Mouse (Mus musculus) intestine, embryonic 16.5 days (tissue): ENCODE results near the gene Gm17359. TPM values are rescaled to one million over a fixed set of nuclear protein-coding genes. Genes with fewer than 3 reads are reported as not detected.

Source experiments
- ATAC-seq: fragments of 200-750 bp; cut with Nextera tagmentation; 2 replicates; pipeline ENCODE4 v1.8.0; 2017; ENCODE audit warnings: moderate TSS enrichment, moderate library complexity
- H3K27ac ChIP-seq: fragments of 300-500 bp; sonication (generic); 2 replicates; pipeline ENCODE4 v1.5.1; 2014; ENCODE audit warnings: mild to moderate bottlenecking, low read length
- H3K27me3 ChIP-seq: fragments of 300-500 bp; sonication (generic); replicated peaks from 2 replicates; pipeline ENCODE4 v1.6.1; 2014; ENCODE audit warnings: low read length, control low read depth, mixed read lengths; ENCODE audit not compliant: control insufficient read depth, insufficient read depth
- H3K36me3 ChIP-seq: fragments of 300-500 bp; sonication (generic); 2 replicates; pipeline ENCODE4 v1.6.1; 2014; ENCODE audit warnings: low read length, control low read depth; ENCODE audit not compliant: control insufficient read depth, insufficient read depth
- H3K4me1 ChIP-seq: fragments of 300-500 bp; sonication (generic); 2 replicates; pipeline ENCODE4 v1.6.1; 2014; ENCODE audit warnings: low read length, control low read depth, mixed read lengths; ENCODE audit not compliant: control insufficient read depth, insufficient read depth
- H3K4me2 ChIP-seq: fragments of 300-500 bp; sonication (generic); 2 replicates; pipeline ENCODE4 v1.6.1; 2014; ENCODE audit warnings: low read depth, low read length, control low read depth
- H3K4me3 ChIP-seq: fragments of 300-500 bp; sonication (generic); 2 replicates; pipeline ENCODE4 v1.5.1; 2014; ENCODE audit warnings: mild to moderate bottlenecking, low read length
- H3K9ac ChIP-seq: fragments of 300-500 bp; sonication (generic); 2 replicates; pipeline ENCODE4 v1.6.1; 2014; ENCODE audit warnings: low read depth, low read length
- H3K9me3 ChIP-seq: fragments of 300-500 bp; sonication (generic); 2 replicates; pipeline ENCODE4 v1.6.1; 2016; ENCODE audit warnings: low read length, control low read depth; ENCODE audit not compliant: control insufficient read depth
- WGBS: fragments of 180-500 bp; shearing (Covaris S2); extraction: QIAGEN DNeasy Blood & Tissue Kit; methylation state at CpG from one replicate; pipeline ENCODE4 v1.1.7; 2014; 5-methylcytosine and 5-hydroxymethylcytosine counted together
- polyA plus RNA-seq: library from polyadenylated mRNA; unstranded; fragments of >200 nt; fragmentation: Nextera tagmentation; extraction: Ambion mirVana; gene quantifications from 2 replicates; pipeline ENCODE4 v1.2.1, GENCODE M21; 2015

The Gm17359 gene
- polyA plus RNA-seq, 1 experiment from 2014 or later: not detected

GRCm38 (mm10) chr3:79425441-79425840 is 89.0 kb downstream of the Gm17359 start:
- WGBS: 76% methylated on average over 1 of the region's 1 CpGs
- no peaks in the 10 kb centered on the region for H3K36me3 ChIP-seq
- no peaks in the 10 kb centered on the region for H3K9me3 ChIP-seq
- H3K4me3 ChIP-seq: no peak overlapping the region
- no peaks in the 10 kb centered on the region for H3K27me3 ChIP-seq
- no peak overlapping the region for H3K4me2 ChIP-seq
- no peak overlapping the region for H3K9ac ChIP-seq
- H3K4me1 ChIP-seq: no peaks in the 10 kb centered on the region
- ATAC-seq: no peak
- H3K27ac ChIP-seq: no peak overlapping the region

DNA sequence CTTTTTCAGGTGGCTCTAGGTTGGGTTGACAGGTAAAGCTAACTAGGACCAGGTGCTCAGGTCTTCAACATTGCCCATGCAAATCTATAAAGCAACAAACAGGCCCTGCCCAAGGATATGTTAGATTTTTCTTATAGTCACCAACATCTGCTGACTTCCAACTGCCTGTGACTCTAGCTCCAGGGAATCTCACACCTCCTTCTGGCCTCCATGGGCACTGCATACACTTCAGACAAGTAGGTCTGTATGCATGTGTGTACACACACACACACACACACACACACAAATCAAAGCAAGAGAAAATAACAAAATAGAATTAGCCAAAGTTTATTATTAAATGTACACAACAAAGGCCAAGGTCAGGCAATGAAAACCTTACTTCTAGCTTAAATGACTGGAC is 97.1 kb downstream of the Gm17359 start:
- ATAC-seq: no peak
- Histone ChIP-seq H3K4me1 (no peaks in the 10 kb centered on the region), H3K9ac (no peak overlapping the region)

DNA sequence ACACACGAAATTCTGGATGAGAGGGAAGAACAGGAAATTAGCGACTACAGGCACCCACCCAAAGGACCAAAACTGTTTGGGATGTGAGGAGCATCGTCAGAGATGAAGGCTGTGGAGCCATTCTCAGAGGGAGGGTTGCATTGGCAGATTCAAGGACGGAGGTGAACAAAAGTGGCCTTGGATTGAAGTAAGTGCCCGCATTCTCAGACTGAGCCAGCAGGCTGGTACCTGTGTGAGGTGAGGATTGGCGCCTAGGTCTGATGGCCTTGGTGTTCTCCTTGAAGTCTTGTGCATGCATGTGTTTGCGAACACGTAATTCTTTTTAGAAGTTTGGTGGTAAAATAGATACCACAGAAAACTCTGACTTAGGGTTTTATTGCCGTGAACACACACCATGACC is 98.0 kb downstream of the Gm17359 start:
- Histone ChIP-seq H3K9ac (no peak overlapping the region), H3K27me3 (no peaks in the 10 kb centered on the region), H3K4me1 (no peaks in the 10 kb centered on the region), H3K4me3 (no peak overlapping the region), H3K36me3 (no peaks in the 10 kb centered on the region), H3K4me2 (no peak overlapping the region), H3K27ac (no peak overlapping the region), H3K9me3 (no peaks in the 10 kb centered on the region)
- no peak for ATAC-seq
- 78% methylated on average over 9 of the region's 9 CpGs for WGBS

More for the DNA sequence above, 97.1 kb downstream of the Gm17359 start:
- no peaks in the 10 kb centered on the region for H3K9me3 ChIP-seq
- no peak overlapping the region for H3K4me2 ChIP-seq
- H3K27ac ChIP-seq: no peak overlapping the region
- H3K27me3 ChIP-seq: no peaks in the 10 kb centered on the region
- no peak overlapping the region for H3K4me3 ChIP-seq
- no peaks in the 10 kb centered on the region for H3K36me3 ChIP-seq

DNA sequence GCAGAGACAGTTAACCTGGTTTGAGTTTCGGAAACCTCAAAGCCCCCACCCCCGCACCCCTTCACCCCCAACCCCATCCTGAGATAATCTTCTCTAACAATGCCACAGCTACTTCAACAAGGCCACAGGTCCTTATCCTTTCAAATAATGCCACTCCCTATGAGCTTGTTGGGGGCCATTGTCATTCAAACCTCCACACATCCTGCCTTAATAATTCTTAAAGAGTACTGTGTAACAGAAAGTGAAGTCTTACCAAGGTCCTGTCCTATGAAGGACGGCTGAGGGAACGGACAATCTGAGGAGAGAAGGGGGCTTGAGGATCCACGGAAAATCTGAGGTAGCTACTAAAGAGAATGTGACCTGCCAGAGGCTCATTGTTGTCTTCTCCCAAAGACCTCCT is 98.5 kb downstream of the Gm17359 start:
- Histone ChIP-seq H3K36me3 (no peaks in the 10 kb centered on the region), H3K4me2 (no peak overlapping the region), H3K9me3 (no peaks in the 10 kb centered on the region), H3K27me3 (no peaks in the 10 kb centered on the region), H3K9ac (no peak overlapping the region), H3K27ac (no peak overlapping the region), H3K4me3 (no peak overlapping the region), H3K4me1 (no peaks in the 10 kb centered on the region)
- WGBS: 62% methylated on average over 5 of the region's 5 CpGs
- no peak for ATAC-seq

GRCm38 (mm10) chr3:79436186-79436585 is 99.7 kb downstream of the Gm17359 start:
- H3K36me3 ChIP-seq: no peaks in the 10 kb centered on the region
- no peaks in the 10 kb centered on the region for H3K4me1 ChIP-seq
- H3K4me2 ChIP-seq: no peak overlapping the region
- H3K9ac ChIP-seq: no peak overlapping the region
- no peak for ATAC-seq
- no peak overlapping the region for H3K27ac ChIP-seq
- H3K27me3 ChIP-seq: no peaks in the 10 kb centered on the region
- WGBS: 87% methylated on average over 7 of the region's 7 CpGs
- no peaks in the 10 kb centered on the region for H3K9me3 ChIP-seq
- no peak overlapping the region for H3K4me3 ChIP-seq

GRCm38 (mm10) chr3:79438276-79438675 is 101.8 kb downstream of the Gm17359 start:
- Histone ChIP-seq H3K9ac (no peak overlapping the region), H3K4me3 (no peak overlapping the region), H3K36me3 (no peaks in the 10 kb centered on the region), H3K4me2 (no peak overlapping the region), H3K27ac (no peak overlapping the region), H3K9me3 (no peaks in the 10 kb centered on the region), H3K27me3 (no peaks in the 10 kb centered on the region), H3K4me1 (no peaks in the 10 kb centered on the region)
- no peak for ATAC-seq
- WGBS: 92% methylated on average over 3 of the region's 3 CpGs

GRCm38 (mm10) chr3:79440976-79441491 is 104.6 kb downstream of the Gm17359 start:
- ATAC-seq: no peak
- H3K9me3 ChIP-seq: no peaks in the 10 kb centered on the region
- no peaks in the 10 kb centered on the region for H3K27me3 ChIP-seq
- H3K4me3 ChIP-seq: no peak overlapping the region
- H3K36me3 ChIP-seq: no peaks in the 10 kb centered on the region
- 68% methylated on average over 12 of the region's 12 CpGs for WGBS
- H3K27ac ChIP-seq: no peak overlapping the region
- H3K9ac ChIP-seq: no peak overlapping the region
- H3K4me2 ChIP-seq: no peak overlapping the region
- H3K4me1 ChIP-seq: no peaks in the 10 kb centered on the region

DNA sequence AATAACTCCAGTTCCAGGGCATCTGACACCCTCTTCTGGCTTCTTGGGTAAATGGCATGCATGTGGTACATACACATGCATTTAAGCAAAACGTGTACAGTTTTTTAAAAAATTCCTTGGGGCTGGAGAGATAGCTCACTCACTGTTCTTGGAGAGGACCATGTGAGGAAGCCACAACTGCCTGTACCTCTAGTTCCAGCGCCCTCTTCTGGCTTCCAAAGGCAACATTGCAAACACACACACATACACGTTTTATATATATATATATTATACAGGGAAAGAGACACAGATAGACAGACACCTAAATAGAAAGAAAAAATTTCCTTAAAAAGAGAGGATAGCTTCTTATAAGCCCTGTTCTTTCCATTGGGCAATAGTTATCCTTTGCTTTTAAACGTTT is 107.4 kb downstream of the Gm17359 start:
- Histone ChIP-seq H3K36me3 (no peaks in the 10 kb centered on the region), H3K9me3 (no peaks in the 10 kb centered on the region), H3K4me2 (no peak overlapping the region), H3K4me3 (no peak overlapping the region), H3K27me3 (no peaks in the 10 kb centered on the region), H3K4me1 (no peaks in the 10 kb centered on the region), H3K9ac (no peak overlapping the region), H3K27ac (no peak overlapping the region)
- WGBS: 69% methylated on average over 4 of the region's 4 CpGs
- ATAC-seq: no peak

- Histone ChIP-seq H3K9ac (no peak overlapping the region), H3K27me3 (no peaks in the 10 kb centered on the region), H3K4me2 (no peak overlapping the region), H3K36me3 (no peaks in the 10 kb centered on the region), H3K4me1 (no peaks in the 10 kb centered on the region), H3K9me3 (no peaks in the 10 kb centered on the region), H3K27ac (no peak overlapping the region), H3K4me3 (no peak overlapping the region)
- 73% methylated on average over 8 of the region's 8 CpGs for WGBS
- no peak for ATAC-seq
Observed at GRCm38 (mm10) chr3:79445041-79445440, 108.6 kb downstream of the Gm17359 start.

GRCm38 (mm10) chr3:79446124-79446523 is 109.7 kb downstream of the Gm17359 start:
- H3K9ac ChIP-seq: no peak overlapping the region
- H3K4me3 ChIP-seq: no peak overlapping the region
- no peaks in the 10 kb centered on the region for H3K36me3 ChIP-seq
- H3K27ac ChIP-seq: no peak overlapping the region
- WGBS: 89% methylated on average over 4 of the region's 4 CpGs
- no peaks in the 10 kb centered on the region for H3K9me3 ChIP-seq
- H3K27me3 ChIP-seq: no peaks in the 10 kb centered on the region
- ATAC-seq: no peak
- no peaks in the 10 kb centered on the region for H3K4me1 ChIP-seq
- H3K4me2 ChIP-seq: no peak overlapping the region
